Mouse (Mus musculus): ENCODE measurements around the gene Smim20. TPM values are rescaled to one million over a fixed set of nuclear protein-coding genes. Genes with fewer than 3 reads are reported as not detected.

The Smim20 gene
- polyA plus RNA-seq (2015; fragmentation: Nextera tagmentation; extraction: Ambion mirVana): 121 and 130 TPM in 2 replicates

- Histone ChIP-seq H3K4me3 (ENCODE audit: low read length) (peak within 1 kb of the TSS; percentile 72), H3K4me2 (ENCODE audit: low read depth, low read length) (peak within 1 kb of the TSS; percentile 83), H3K4me1 (ENCODE audit: control insufficient read depth, insufficient read depth, low read length) (peaks cover 11% of the 10 kb centered on the region), H3K9ac (ENCODE audit: low read depth, low read length) (peak within 1 kb of the TSS; percentile 78), H3K9me3 (ENCODE audit: control insufficient read depth, low read length) (no peaks in the 10 kb centered on the region), H3K27me3 (replicated peaks; ENCODE audit: control insufficient read depth, insufficient read depth, low read length) (no peaks in the 10 kb centered on the region), H3K27ac (ENCODE audit: low read length) (peak within 1 kb of the TSS; percentile 71), H3K36me3 (ENCODE audit: control insufficient read depth, insufficient read depth, low read length) (no peaks in the 10 kb centered on the region)
- WGBS: 12% methylated on average over 53 of the region's 53 CpGs
- ATAC-seq: peak; percentile 96
Measured at GRCm38 (mm10) chr5:53266931-53267853, at the start of gene Smim20. Gene Smim20 (plus strand): TSS chr5:53267083.

GRCm38 (mm10) chr5:53225434-53225833 is 41.4 kb upstream of the Smim20 start:
- no peak overlapping the region for H3K4me3 ChIP-seq (ENCODE audit: low read length)
- no peaks in the 10 kb centered on the region for H3K9me3 ChIP-seq (ENCODE audit: control insufficient read depth, low read length)
- ATAC-seq: peak; percentile 75
- no peak overlapping the region for H3K27ac ChIP-seq (ENCODE audit: low read length)
- WGBS: 73% methylated on average over 13 of the region's 13 CpGs
- H3K36me3 ChIP-seq (ENCODE audit: control insufficient read depth, insufficient read depth, low read length): no peaks in the 10 kb centered on the region
- no peak overlapping the region for H3K4me2 ChIP-seq (ENCODE audit: low read depth, low read length)
- H3K9ac ChIP-seq (ENCODE audit: low read depth, low read length): no peak overlapping the region
- no peaks in the 10 kb centered on the region for H3K27me3 ChIP-seq (replicated peaks; ENCODE audit: control insufficient read depth, insufficient read depth, low read length)
- no peaks in the 10 kb centered on the region for H3K4me1 ChIP-seq (ENCODE audit: control insufficient read depth, insufficient read depth, low read length)

GRCm38 (mm10) chr5:53230560-53230959 is 36.3 kb upstream of the Smim20 start:
- H3K36me3 ChIP-seq (ENCODE audit: control insufficient read depth, insufficient read depth, low read length): no peaks in the 10 kb centered on the region
- no peak overlapping the region for H3K4me3 ChIP-seq (ENCODE audit: low read length)
- 0 out of 2 replicates have a peak, but pooled peaks cover 1% of the 10 kb centered on the region for H3K4me1 ChIP-seq (ENCODE audit: control insufficient read depth, insufficient read depth, low read length)
- no peak overlapping the region for H3K4me2 ChIP-seq (ENCODE audit: low read depth, low read length)
- no peak overlapping the region for H3K27ac ChIP-seq (ENCODE audit: low read length)
- H3K27me3 ChIP-seq (replicated peaks; ENCODE audit: control insufficient read depth, insufficient read depth, low read length): no peaks in the 10 kb centered on the region
- H3K9me3 ChIP-seq (ENCODE audit: control insufficient read depth, low read length): no peaks in the 10 kb centered on the region
- no peak overlapping the region for H3K9ac ChIP-seq (ENCODE audit: low read depth, low read length)
- 64% methylated on average over 4 of the region's 4 CpGs for WGBS
- ATAC-seq: no peak

- no peak overlapping the region for H3K9ac ChIP-seq (ENCODE audit: low read depth, low read length)
- no peak overlapping the region for H3K4me2 ChIP-seq (ENCODE audit: low read depth, low read length)
- no peaks in the 10 kb centered on the region for H3K36me3 ChIP-seq (ENCODE audit: control insufficient read depth, insufficient read depth, low read length)
- no peak overlapping the region for H3K27ac ChIP-seq (ENCODE audit: low read length)
- H3K4me1 ChIP-seq (ENCODE audit: control insufficient read depth, insufficient read depth, low read length): 0 out of 2 replicates have a peak, but pooled peaks cover 3% of the 10 kb centered on the region
- H3K27me3 ChIP-seq (replicated peaks; ENCODE audit: control insufficient read depth, insufficient read depth, low read length): no peaks in the 10 kb centered on the region
- no peak overlapping the region for H3K4me3 ChIP-seq (ENCODE audit: low read length)
- H3K9me3 ChIP-seq (ENCODE audit: control insufficient read depth, low read length): no peaks in the 10 kb centered on the region
- 13% methylated on average over 4 of the region's 4 CpGs for WGBS
- ATAC-seq: peak; percentile 76
Measured at GRCm38 (mm10) chr5:53235551-53235950, 31.3 kb upstream of the Smim20 start.

GRCm38 (mm10) chr5:53236136-53236535 is 30.7 kb upstream of the Smim20 start:
- no peaks in the 10 kb centered on the region for H3K27me3 ChIP-seq (replicated peaks; ENCODE audit: control insufficient read depth, insufficient read depth, low read length)
- H3K9ac ChIP-seq (ENCODE audit: low read depth, low read length): no peak overlapping the region
- 0 out of 2 replicates have a peak, but pooled peaks cover 3% of the 10 kb centered on the region for H3K4me1 ChIP-seq (ENCODE audit: control insufficient read depth, insufficient read depth, low read length)
- WGBS: 12% methylated on average over 5 of the region's 5 CpGs
- no peak overlapping the region for H3K4me2 ChIP-seq (ENCODE audit: low read depth, low read length)
- ATAC-seq: peak; percentile 77
- H3K36me3 ChIP-seq (ENCODE audit: control insufficient read depth, insufficient read depth, low read length): no peaks in the 10 kb centered on the region
- H3K9me3 ChIP-seq (ENCODE audit: control insufficient read depth, low read length): no peaks in the 10 kb centered on the region
- H3K4me3 ChIP-seq (ENCODE audit: low read length): no peak overlapping the region
- H3K27ac ChIP-seq (ENCODE audit: low read length): no peak overlapping the region

GRCm38 (mm10) chr5:53236749-53237148 is 30.1 kb upstream of the Smim20 start:
- WGBS: 76% methylated on average over 7 of the region's 8 CpGs
- H3K9me3 ChIP-seq (ENCODE audit: control insufficient read depth, low read length): no peaks in the 10 kb centered on the region
- no peak overlapping the region for H3K4me3 ChIP-seq (ENCODE audit: low read length)
- no peak overlapping the region for H3K27ac ChIP-seq (ENCODE audit: low read length)
- ATAC-seq: no peak
- H3K36me3 ChIP-seq (ENCODE audit: control insufficient read depth, insufficient read depth, low read length): no peaks in the 10 kb centered on the region
- 0 out of 2 replicates have a peak, but pooled peaks cover 3% of the 10 kb centered on the region for H3K4me1 ChIP-seq (ENCODE audit: control insufficient read depth, insufficient read depth, low read length)
- no peaks in the 10 kb centered on the region for H3K27me3 ChIP-seq (replicated peaks; ENCODE audit: control insufficient read depth, insufficient read depth, low read length)
- H3K9ac ChIP-seq (ENCODE audit: low read depth, low read length): no peak overlapping the region
- no peak overlapping the region for H3K4me2 ChIP-seq (ENCODE audit: low read depth, low read length)

GRCm38 (mm10) chr5:53238761-53239160 is 28.1 kb upstream of the Smim20 start:
- Histone ChIP-seq H3K9ac (ENCODE audit: low read depth, low read length) (no peak overlapping the region), H3K4me1 (ENCODE audit: control insufficient read depth, insufficient read depth, low read length) (0 out of 2 replicates have a peak, but pooled peaks cover 3% of the 10 kb centered on the region), H3K27ac (ENCODE audit: low read length) (no peak overlapping the region), H3K4me3 (ENCODE audit: low read length) (no peak overlapping the region), H3K36me3 (ENCODE audit: control insufficient read depth, insufficient read depth, low read length) (no peaks in the 10 kb centered on the region), H3K4me2 (ENCODE audit: low read depth, low read length) (no peak overlapping the region), H3K9me3 (ENCODE audit: control insufficient read depth, low read length) (no peaks in the 10 kb centered on the region), H3K27me3 (replicated peaks; ENCODE audit: control insufficient read depth, insufficient read depth, low read length) (no peaks in the 10 kb centered on the region)
- no peak for ATAC-seq
- WGBS: 82% methylated on average over 7 of the region's 7 CpGs

- H3K9me3 ChIP-seq (ENCODE audit: control insufficient read depth, low read length): no peaks in the 10 kb centered on the region
- H3K4me2 ChIP-seq (ENCODE audit: low read depth, low read length): no peak overlapping the region
- WGBS: 83% methylated on average over 7 of the region's 7 CpGs
- no peak overlapping the region for H3K27ac ChIP-seq (ENCODE audit: low read length)
- no peaks in the 10 kb centered on the region for H3K27me3 ChIP-seq (replicated peaks; ENCODE audit: control insufficient read depth, insufficient read depth, low read length)
- no peak for ATAC-seq
- no peaks in the 10 kb centered on the region for H3K36me3 ChIP-seq (ENCODE audit: control insufficient read depth, insufficient read depth, low read length)
- 0 out of 2 replicates have a peak, but pooled peaks cover 3% of the 10 kb centered on the region for H3K4me1 ChIP-seq (ENCODE audit: control insufficient read depth, insufficient read depth, low read length)
- H3K9ac ChIP-seq (ENCODE audit: low read depth, low read length): no peak overlapping the region
- H3K4me3 ChIP-seq (ENCODE audit: low read length): no peak overlapping the region
Measured at GRCm38 (mm10) chr5:53239189-53239588, 27.7 kb upstream of the Smim20 start.

GRCm38 (mm10) chr5:53239831-53240440 is 26.9 kb upstream of the Smim20 start:
- Histone ChIP-seq H3K4me2 (ENCODE audit: low read depth, low read length) (no peak overlapping the region), H3K36me3 (ENCODE audit: control insufficient read depth, insufficient read depth, low read length) (no peaks in the 10 kb centered on the region), H3K9ac (ENCODE audit: low read depth, low read length) (no peak overlapping the region), H3K27ac (ENCODE audit: low read length) (no peak overlapping the region), H3K27me3 (replicated peaks; ENCODE audit: control insufficient read depth, insufficient read depth, low read length) (no peaks in the 10 kb centered on the region), H3K4me1 (ENCODE audit: control insufficient read depth, insufficient read depth, low read length) (0 out of 2 replicates have a peak, but pooled peaks cover 3% of the 10 kb centered on the region), H3K9me3 (ENCODE audit: control insufficient read depth, low read length) (no peaks in the 10 kb centered on the region), H3K4me3 (ENCODE audit: low read length) (no peak overlapping the region)
- WGBS: 62% methylated on average over 11 of the region's 11 CpGs
- no peak for ATAC-seq

Measured in intestine, embryonic 16.5 days (tissue).